Mouse (Mus musculus) macrophage (primary cell): ENCODE results near the gene Celf2. TPM values are rescaled to one million over a fixed set of nuclear protein-coding genes. Genes with fewer than 3 reads are reported as not detected.

Experiments
- H3K27ac ChIP-seq: fragments of 350-480 bp; formaldehyde crosslinking; 2 replicates; pipeline ENCODE4 v1.9.0; 2021
- H3K36me3 ChIP-seq: fragments of 350-480 bp; formaldehyde crosslinking; 2 replicates; pipeline ENCODE4 v1.9.0; 2021; ENCODE audit errors: inconsistent target
- H3K4me3 ChIP-seq: fragments of 350-480 bp; formaldehyde crosslinking; 2 replicates; pipeline ENCODE4 v1.9.0; 2021; ENCODE audit errors: inconsistent target
- H3K79me2 ChIP-seq: fragments of 350-480 bp; formaldehyde crosslinking; 2 replicates; pipeline ENCODE4 v1.9.0; 2021; ENCODE audit errors: inconsistent target
- WGBS: methylation state at CpG from one replicate; pipeline ENCODE4 v1.1.7; 2026; ENCODE audit warnings: inconsistent platforms; ENCODE audit not compliant: missing documents; 5-methylcytosine and 5-hydroxymethylcytosine counted together
- polyA plus RNA-seq: library from polyadenylated mRNA; stranded (reverse); fragments of 250-400 nt; gene quantifications from 3 replicates; pipeline ENCODE4 v1.2.4, GENCODE M21; 2018; ENCODE audit warnings: inconsistent platforms

Celf2 gene
- polyA plus RNA-seq, 1 experiment from 2014 or later: 142 TPM

DNA sequence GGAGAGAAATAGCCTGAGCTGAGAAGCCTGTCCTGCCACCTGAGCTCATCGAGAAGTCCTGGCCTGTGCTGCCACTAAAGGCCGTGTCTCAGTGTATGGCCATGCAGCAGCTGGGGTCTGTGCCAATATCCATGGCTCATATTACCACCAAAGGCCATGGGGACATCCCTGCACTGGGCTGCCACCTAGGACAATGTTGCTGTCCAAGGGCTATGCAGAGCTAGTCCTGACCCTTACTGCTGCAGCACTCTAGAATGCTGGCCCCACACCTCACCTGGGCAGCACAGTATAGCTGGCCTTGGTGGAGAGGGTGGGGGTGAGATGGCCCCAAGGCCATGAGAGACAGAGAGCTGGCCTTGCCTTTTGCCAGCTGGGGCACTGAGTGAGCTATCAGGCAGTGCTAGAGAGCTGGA lies 780.5 kb downstream of the Celf2 start:
- 97% methylated on average over 2 of the region's 2 CpGs for WGBS

DNA sequence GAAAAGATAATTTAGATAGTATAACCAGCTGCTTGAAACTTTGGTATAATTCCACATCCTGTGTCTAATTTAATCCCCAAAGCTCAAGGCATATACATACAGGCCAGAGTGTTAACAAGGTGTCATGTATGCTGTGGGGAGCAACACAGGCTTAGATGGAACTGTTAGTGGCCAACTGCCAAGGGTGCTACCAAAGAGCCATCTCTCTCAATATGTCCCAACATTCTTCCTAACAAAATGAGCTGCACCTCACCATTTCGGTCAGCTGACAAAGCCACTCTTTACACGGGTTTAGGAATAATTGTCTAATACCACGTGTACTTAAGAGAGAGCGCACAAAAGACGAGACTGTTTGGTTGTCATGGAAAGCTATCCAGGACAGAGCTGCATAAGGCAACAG lies 782.0 kb downstream of the Celf2 start:
- 96% methylated on average over 5 of the region's 5 CpGs for WGBS
- no peaks in the 10 kb centered on the region for H3K36me3 ChIP-seq
- peaks cover 8% of the 10 kb centered on the region; the same call in 1 of the 2 replicates for H3K79me2 ChIP-seq
- no peak overlapping the region for H3K27ac ChIP-seq
- no peak overlapping the region for H3K4me3 ChIP-seq

More for the DNA sequence above, 780.5 kb downstream of the Celf2 start:
- H3K79me2 ChIP-seq: no peaks in the 10 kb centered on the region
- H3K4me3 ChIP-seq: no peak overlapping the region
- H3K27ac ChIP-seq: no peak overlapping the region
- H3K36me3 ChIP-seq: no peaks in the 10 kb centered on the region

DNA sequence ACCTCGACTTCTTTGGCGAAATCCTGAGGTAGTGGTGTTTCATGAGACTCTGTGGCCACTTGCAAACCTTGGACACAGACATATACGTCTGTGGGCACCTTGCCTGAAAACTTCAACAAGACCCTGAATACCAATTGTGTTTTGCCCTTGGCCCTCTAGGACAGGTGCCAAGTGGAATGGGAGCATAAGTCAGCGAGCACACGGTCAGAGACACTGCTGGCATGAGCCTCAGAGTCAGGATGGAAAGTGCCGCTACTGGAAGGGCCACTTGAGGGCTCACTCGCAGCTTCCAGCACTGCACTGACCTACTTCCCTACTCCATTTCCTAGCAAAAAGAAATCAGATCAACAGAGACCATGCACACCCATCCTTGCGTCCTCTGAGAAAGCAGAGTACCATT lies 783.3 kb downstream of the Celf2 start:
- peaks cover 12% of the 10 kb centered on the region for H3K79me2 ChIP-seq
- no peaks in the 10 kb centered on the region for H3K36me3 ChIP-seq
- 46% methylated on average over 8 of the region's 8 CpGs for whole genome bisulfite sequencing
- no peak overlapping the region for H3K27ac ChIP-seq
- no peak overlapping the region for H3K4me3 ChIP-seq

DNA sequence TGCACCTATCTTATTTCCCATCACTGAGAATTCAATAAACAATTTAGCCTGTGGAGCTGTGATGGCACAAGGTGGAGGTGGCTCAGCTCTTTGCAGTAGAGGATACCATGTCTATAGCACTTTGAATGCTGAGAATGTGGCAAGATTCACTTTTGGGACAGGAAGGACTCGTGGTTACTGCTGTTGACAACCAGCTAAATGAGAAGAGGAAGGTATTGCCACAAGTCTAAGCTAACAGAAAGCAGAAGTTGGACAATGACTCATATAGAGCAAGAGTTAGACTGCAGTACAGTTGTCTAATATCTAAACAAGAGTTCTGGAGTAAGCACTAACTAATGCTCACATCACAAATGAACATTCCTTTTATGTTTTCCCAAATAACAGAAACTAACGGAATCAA lies 785.8 kb downstream of the Celf2 start:
- Histone ChIP-seq H3K36me3 (no peaks in the 10 kb centered on the region), H3K79me2 (peaks cover 37% of the 10 kb centered on the region), H3K27ac (peak overlapping the region; percentile 100), H3K4me3 (no peak overlapping the region)
- WGBS: 0% methylated on average over 2 of the region's 2 CpGs

DNA sequence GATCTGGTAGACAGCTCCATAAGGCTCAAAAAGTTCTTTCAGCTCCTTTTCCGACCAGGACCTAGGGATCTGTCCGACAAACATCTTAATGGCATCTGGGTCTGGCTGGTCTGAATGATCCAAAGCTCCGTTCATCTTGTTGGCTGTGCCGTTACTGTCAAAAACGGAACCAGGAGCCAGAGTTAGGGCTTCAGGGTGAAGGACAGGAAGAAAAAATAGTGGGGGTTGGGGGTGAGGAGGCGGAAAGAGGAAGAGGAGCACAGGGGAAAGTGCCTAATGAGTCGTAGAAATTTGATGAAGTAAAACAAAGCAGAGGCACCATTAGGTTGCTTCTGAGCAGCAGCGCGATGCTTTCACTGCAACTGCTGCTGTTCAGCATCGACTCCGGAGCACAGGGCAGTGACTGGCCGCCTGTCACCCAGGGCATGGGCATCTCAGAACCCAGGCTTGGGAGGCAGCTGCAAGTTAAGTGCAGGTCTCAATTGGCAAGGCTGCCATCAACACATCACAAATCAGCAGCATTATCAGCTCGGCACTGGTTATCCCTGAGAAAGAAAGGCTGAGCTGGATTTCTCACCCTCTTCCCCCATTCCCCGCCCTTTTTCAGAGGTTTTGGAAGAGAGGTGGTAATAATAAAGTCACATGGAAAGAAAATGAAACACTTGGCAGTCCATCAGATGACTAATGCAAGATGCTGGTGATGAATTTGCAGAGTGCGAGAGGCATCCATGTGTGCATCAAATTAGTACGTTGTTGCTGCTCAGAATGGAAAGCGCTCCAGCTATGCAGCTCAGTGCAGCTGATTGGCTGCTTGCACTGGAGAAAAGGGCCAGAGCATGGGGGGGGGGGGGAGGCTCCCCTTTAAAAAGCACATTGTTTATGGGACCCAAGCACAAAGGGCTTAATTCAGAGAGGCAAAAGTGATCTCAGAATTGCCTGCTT lies 787.6 kb downstream of the Celf2 start:
- H3K36me3 ChIP-seq: no peaks in the 10 kb centered on the region
- H3K27ac ChIP-seq: peak overlapping the region; percentile 100
- 2% methylated on average over 16 of the region's 17 CpGs for WGBS
- H3K79me2 ChIP-seq: peaks cover 56% of the 10 kb centered on the region
- H3K4me3 ChIP-seq: peak overlapping the region; percentile 96

DNA sequence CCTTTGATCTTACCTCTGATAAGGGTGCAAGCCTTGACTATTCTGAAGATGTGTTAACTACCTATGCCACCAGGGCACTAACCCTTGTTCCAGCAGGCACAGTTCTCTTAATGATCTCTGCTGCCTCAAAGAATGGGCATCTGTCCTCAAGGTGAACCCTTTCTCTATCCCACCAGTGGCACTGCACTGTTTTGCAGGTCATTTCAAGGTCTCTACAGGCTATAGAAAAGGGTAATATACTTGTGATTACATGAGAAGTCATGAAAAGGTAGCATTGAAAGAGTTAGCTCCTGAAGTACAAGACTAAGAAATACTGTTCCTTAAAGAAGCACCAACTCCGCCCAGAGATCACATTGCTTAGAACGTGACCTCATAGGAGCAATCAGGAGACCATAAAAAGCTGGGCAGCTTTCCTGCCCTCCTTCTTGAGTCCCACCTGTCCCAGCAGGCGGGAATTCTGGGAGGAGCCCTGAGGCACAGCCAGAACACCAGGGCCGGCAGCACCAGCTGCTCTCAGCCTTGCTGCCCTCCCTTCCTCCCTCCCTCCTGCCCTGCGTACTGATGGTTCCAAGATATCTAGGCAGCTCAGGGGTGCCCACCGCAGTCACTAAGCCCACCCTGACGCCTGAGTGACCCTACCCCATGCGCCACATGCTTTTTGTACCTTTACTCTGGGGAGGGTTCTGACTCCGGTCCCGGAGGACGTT lies 788.5 kb downstream of the Celf2 start:
- under 1% methylated on average over 11 of the region's 11 CpGs for WGBS
- peak overlapping the region; percentile 100 for H3K27ac ChIP-seq
- H3K4me3 ChIP-seq: peak overlapping the region; percentile 96
- H3K36me3 ChIP-seq: no peaks in the 10 kb centered on the region
- peaks cover 64% of the 10 kb centered on the region for H3K79me2 ChIP-seq

DNA sequence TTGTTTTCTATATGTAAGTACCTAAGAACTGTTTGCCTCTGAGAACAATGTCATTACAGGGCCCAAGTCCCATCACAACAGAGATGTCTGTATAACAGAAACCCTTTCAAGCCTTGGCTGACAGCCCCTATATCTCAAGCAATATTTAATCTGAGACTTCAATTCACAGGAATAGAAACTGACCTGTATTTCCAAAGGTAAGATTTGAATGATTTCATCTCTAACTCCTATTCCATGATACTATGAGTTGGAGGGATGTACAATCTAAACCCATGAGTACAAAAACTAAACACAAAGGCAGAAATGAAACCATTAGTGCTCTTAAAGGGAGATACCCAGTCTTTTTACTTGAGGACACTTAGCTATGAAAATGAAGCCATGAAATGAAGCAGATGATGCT lies 790.5 kb downstream of the Celf2 start:
- peaks cover 84% of the 10 kb centered on the region for H3K79me2 ChIP-seq

DNA sequence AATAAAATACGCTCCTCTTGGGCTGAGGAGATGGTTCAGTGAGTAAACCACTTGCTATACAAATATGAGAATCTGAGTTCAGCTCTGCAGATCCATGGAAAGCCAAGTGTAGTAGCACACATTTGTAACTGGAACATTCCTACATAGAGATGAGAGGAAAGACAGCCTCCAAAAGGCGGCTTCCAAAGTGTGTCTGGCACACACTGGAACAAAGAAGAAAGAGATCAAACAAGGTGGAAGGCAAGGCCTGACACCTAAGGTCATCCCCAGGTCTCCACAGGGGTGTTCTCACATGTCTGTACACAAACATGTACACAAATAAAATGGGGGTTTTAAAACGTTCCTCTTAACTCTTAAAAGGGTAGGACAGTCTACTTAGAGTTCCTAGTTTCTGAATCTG lies 791.4 kb downstream of the Celf2 start:
- Histone ChIP-seq H3K4me3 (no peak overlapping the region), H3K79me2 (peaks cover 92% of the 10 kb centered on the region), H3K27ac (peak overlapping the region; percentile 100), H3K36me3 (no peaks in the 10 kb centered on the region)
- 55% methylated on average over 3 of the region's 3 CpGs for WGBS

More for the DNA sequence above, 790.5 kb downstream of the Celf2 start:
- H3K36me3 ChIP-seq: no peaks in the 10 kb centered on the region
- peak overlapping the region; percentile 100 for H3K27ac ChIP-seq
- H3K4me3 ChIP-seq: peak overlapping the region; percentile 96

DNA sequence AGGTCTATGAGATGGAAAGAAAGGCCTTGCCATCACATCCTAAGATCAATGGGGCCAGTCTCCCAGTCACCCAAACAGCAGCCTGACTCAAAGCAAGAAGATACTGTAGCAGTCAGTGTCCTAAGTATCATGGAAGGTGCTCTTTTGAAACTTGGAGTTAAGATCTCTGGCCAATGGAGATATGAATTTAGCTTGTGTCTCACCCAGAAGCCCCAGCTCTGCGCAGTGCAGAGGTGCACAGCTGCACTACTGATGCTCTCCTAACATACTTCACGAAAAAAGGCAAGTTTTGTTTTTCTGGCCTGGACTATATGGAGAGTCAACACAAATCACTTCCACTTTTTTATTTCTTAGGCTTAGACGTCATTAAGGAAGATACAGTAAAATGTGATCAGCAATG lies 793.8 kb downstream of the Celf2 start:
- Histone ChIP-seq H3K4me3 (no peak overlapping the region), H3K27ac (no peak overlapping the region), H3K36me3 (no peaks in the 10 kb centered on the region), H3K79me2 (peaks cover 100% of the 10 kb centered on the region)
- 58% methylated on average over 3 of the region's 3 CpGs for WGBS

DNA sequence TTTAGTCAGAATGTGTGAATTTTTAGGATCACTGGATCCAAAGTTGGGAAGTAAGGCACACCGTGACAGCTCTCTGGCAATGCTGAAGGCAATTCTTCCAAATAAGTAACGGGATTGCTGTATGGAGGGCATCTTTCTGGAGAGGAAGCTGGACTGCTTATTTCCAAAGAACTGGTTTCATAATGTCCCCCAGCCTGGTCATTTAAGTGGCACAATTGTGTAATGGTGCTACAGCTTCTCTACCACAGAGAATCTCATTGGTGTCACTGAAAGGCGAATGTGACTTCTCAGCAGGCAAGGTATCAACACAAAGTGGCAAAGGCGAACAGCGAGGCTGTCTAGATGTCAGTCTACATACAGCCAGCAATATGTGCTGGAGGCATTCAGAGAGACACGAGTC lies 795.8 kb downstream of the Celf2 start:
- peak overlapping the region; percentile 31 for H3K27ac ChIP-seq
- 39% methylated on average over 6 of the region's 6 CpGs for WGBS
- H3K36me3 ChIP-seq: no peaks in the 10 kb centered on the region
- H3K4me3 ChIP-seq: no peak overlapping the region
- peaks cover 100% of the 10 kb centered on the region for H3K79me2 ChIP-seq

DNA sequence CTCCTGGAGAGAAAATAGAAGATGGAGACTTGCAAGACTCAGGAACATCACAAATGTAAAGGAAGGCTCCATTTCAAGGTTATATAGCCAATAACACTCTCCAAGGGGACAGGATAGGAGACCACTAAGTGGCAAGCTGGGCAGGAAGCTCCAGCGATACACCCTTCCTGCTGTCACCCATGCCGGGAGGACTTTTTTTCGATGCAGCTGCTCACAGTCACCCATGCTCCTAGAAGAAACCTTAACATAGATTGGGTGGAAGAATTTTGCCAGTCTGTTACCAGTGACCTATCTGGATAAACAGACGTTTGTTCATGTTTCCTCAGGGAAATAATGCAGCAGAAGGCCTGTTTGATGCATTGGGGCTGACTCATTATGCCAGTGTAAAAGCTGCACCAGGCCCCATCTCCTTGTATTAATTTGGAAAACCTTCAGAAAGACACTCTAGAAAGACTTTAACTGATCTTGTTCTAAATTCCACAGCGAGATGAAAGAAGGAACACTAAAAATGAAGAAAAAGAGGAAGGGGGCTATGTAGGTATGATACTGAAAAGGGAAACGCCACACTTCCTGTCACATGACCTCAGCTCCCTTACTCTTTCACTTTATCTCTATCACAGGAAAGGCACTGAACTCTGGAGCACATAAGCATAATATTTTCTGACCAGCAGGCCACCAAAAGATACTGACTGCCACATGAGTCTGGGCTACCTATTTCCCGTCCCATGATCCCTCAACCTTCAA lies 798.5 kb downstream of the Celf2 start:
- Histone ChIP-seq H3K36me3 (no peaks in the 10 kb centered on the region), H3K79me2 (peaks cover 100% of the 10 kb centered on the region), H3K27ac (peak overlapping the region; percentile 43), H3K4me3 (no peak overlapping the region)
- 16% methylated on average over 7 of the region's 7 CpGs for WGBS

DNA sequence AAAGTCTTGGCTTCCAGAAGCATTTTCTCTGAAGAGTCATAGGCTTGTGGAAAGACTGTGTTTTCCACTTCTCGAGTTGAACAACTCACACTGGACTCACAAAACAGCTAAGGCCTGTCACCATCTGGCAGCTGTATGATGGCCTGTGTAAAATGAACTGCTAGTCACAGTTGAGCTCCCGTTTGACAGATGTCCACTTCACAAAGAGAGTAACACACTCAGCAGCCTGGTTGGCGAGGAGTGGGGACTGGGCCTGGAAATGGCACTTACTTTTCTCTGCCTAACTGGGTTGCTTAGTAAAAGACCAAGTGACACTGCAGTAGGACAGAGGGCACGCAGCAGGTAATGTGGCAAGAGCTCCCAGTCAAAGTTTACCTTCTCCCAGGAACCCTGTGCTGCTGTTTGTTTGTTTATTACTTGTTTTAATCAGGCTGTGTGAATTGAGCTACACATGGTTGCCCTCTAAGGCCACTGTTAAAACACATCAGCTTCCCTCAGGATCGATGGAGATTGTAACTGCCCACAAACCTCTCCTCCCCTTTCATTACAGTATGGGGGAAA lies 801.3 kb downstream of the Celf2 start:
- WGBS: 35% methylated on average over 5 of the region's 5 CpGs
- H3K4me3 ChIP-seq: no peak overlapping the region
- H3K36me3 ChIP-seq: no peaks in the 10 kb centered on the region
- H3K79me2 ChIP-seq: peaks cover 100% of the 10 kb centered on the region
- peak overlapping the region; percentile 73 for H3K27ac ChIP-seq

DNA sequence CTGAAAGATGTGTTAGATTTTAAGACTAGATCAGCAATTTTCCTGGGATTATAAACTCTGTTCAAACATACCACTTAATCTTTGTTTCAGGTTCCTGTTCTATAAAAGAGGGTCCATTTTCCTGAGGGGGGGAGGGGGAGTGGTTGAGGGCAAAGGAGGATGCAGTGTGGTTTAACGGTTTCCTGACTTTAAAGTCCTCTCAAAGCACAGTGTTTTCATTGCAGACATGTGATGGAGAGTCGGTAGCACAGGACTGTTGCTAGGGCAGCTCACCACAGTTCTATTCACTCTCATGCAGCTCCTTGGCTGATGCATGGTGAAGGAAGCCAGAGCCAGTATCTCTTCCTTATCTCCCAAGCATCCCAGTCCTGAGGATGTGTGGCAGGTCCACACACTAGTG lies 802.1 kb downstream of the Celf2 start:
- 4% methylated on average over 2 of the region's 2 CpGs for WGBS
- H3K4me3 ChIP-seq: no peak overlapping the region
- peak overlapping the region; percentile 73 for H3K27ac ChIP-seq
- H3K36me3 ChIP-seq: no peaks in the 10 kb centered on the region
- peaks cover 100% of the 10 kb centered on the region for H3K79me2 ChIP-seq
